Mouse (Mus musculus) heart, adult 9 months (tissue): ENCODE results near the gene Nxph1.

ENCODE experiments used
- DNase-seq, 2 experiments: peaks; one replicate each; pipeline ENCODE4 v3.0.0; 2022; ENCODE audit warnings: low spot score in 2 of 2

Gene Nxph1

DNA sequence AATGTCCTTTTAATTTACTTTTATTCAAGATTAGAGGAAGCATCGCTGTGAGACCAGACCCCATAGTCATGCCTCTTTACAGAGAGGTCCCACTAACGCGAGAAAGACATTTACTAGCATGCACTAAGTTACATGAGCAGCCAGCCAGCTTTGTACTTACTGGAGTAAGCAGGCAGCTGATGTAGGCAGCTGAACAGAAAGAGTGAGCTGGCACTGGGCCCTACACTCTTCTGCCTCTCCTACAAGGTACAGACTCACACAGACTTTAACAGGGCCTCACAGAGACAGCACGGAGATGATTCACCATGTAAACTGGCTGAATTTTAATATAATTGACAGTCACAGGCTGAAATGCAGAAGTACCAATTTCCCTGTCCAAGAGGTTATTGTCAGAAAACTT is 11.6 kb downstream of the Nxph1 start:
- DNase-seq: no peak

DNA sequence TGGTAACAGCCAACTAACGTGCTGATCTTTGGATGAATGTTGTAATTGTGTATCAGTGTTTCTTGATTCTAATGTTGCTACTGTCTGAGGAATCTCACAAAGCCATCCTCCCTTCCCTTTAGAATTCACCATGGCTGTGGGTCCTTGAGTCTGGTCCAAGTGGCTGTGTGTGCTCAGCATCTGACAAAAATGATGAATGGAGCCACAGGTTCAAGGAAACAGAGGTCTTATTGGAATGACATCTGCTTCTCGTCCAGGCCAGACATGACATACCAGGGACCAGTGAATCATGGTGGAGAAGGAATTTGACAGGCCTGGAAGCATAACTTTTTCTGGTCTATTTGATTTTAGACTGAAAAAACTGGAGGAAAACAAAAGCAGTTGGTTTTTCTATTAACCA is 22.3 kb downstream of the Nxph1 start:
- DNase-seq: no peak

- DNase-seq: no peak
These were observed 31.1 kb downstream of the Nxph1 start for GRCm38 (mm10) chr6:8979237-8979871.

DNA sequence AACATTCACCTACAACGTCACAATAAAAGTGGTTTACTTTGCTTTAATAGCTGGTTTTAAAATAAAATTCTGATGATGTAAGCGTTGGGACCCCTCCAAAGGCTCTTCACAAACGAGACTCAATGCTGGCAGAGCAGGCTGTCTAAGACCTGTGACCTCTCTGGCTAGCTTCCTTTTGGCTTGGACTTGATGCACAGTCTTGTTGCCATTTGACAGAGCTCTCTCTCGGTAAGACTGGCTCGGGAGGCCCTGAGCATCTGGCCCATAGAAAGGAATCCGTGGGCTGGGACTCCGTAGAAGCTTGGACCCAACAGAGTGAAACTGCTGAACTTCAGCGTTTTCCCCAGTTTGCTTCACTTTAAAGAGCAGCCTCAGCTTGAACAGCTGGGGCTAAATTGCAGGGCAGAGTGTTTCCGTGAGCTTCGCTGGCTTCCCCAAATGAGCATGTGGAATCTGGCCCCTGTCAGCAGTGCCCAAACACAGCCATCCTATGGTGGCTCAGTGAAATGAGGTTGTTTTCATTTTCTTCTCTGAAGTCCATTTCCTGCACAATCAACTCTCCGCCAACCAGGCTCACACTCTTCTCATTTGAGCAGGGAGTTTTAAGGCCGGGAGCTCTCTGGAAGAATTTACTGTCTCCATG is 48.2 kb downstream of the Nxph1 start:
- peak; percentile 47 to 48 for DNase-seq

GRCm38 (mm10) chr6:8997326-8997725 is 49.1 kb downstream of the Nxph1 start:
- DNase-seq: no peak

DNA sequence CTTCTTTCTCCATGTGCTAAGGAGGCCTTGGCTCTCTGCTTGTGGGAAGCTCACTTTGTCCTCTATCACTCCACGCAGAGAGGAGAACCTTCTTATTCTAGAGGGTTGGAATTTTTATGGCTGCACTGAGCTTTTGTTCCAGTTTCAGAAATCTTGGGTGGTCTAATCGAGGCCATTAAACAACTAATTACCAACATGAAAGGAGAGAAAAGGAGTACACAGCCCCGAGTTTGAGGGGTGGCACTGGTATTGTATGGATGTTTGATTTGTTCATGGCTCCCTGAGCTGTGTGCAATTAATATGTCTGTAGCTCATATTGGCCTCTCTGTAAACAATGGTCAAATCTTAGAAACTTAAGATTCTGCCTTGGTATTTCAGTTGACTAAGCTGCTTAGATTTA is 54.5 kb downstream of the Nxph1 start:
- DNase-seq: no peak

GRCm38 (mm10) chr6:9026631-9027030 is 78.4 kb downstream of the Nxph1 start:
- DNase-seq: no peak

DNA sequence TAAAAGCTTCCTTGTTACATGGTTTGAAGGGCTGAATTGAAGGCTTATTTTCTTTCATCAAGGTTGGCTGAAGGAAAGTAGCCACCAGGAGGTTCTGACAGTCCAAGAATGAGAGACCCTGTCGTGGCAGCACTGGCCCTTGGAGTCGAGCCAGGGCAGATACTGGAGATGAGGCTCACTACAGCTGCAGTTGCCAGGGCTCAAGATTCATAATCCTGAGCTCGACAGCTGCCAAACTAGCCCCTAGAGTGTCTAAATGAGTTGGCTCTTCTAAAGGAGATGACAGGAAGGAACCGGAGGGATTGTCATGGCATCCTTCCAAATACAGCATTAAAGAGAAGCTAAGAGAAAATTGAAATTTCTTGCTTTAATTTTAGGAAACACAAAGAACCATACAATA is 78.9 kb downstream of the Nxph1 start:
- DNase-seq: no peak

GRCm38 (mm10) chr6:9028501-9028900 is 80.3 kb downstream of the Nxph1 start:
- no peak for DNase-seq

DNA sequence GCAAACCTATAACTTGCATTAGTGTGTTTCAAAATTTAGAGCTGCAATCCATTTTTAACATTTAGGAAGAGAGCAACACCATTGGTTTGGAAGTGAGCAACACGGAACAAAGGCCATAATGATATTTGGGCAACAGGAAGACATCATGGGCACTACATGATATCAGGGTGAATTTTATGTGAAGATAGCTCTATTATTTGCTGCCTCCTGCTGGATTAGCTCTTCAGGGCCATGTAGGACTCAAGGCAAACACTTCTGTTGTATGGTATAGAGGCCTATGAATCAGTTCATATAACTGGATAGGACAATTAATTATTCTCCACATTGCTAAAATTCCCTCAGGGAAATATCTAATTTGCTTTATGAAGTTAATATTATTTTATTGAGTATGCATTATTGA is 91.1 kb downstream of the Nxph1 start:
- no peak for DNase-seq

DNA sequence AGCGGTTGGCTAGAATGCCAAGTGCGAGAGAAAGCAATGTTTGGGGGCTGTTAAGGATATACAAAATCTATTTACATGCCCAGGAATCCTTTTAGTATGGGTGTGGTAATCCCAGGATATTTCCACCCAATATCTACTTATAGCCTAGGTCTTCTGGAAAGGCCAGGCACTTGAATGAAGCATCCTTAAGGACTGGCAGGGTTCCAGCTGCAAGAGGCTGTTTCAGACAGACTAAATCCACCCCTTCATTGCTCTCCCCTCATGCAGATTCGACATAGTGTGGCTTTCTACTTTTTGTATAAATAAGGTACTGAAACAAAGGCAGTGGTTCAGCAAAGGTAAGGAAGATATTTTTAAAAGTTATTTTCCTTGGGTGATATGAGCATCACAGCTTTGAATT is 92.8 kb downstream of the Nxph1 start:
- DNase-seq: no peak

DNA sequence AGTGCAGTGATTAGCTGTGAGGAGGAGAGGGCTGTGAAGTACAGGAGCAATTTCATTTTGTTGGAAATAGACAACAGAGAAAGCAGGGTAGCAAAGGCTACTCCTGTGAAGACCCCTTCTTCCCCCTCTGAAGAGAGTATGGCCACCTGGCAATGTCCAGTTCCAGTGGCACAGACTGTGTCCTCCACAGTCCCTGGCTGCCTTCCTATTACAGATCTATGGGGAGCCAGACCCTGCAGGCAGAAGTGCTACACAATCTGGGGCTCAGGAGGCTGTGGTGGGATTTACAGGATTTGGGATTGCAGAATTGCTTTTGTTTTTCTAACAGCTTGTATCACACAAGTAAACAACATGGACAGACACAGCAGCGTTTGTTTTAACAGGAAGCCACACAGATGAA is 94.2 kb downstream of the Nxph1 start:
- DNase-seq: no peak

DNA sequence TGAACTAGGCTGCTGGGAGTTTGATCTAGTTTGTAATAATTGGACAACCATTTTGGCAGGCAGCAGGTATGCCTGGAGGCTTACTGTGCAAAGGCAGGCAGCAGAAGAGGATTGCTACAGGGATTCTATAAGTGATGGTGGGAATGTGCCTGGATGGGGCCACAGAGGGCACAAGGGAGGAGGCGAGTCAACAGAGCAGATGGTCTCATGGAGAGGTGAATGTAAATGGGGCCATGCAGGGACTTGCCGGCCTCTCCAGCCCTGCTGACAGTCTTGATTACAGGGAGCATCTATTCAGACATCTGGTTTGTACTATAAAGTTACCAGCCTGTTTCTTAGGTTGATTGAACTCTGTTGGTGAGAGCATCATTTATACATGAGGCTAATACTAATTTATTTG is 98.6 kb downstream of the Nxph1 start:
- no peak for DNase-seq

DNA sequence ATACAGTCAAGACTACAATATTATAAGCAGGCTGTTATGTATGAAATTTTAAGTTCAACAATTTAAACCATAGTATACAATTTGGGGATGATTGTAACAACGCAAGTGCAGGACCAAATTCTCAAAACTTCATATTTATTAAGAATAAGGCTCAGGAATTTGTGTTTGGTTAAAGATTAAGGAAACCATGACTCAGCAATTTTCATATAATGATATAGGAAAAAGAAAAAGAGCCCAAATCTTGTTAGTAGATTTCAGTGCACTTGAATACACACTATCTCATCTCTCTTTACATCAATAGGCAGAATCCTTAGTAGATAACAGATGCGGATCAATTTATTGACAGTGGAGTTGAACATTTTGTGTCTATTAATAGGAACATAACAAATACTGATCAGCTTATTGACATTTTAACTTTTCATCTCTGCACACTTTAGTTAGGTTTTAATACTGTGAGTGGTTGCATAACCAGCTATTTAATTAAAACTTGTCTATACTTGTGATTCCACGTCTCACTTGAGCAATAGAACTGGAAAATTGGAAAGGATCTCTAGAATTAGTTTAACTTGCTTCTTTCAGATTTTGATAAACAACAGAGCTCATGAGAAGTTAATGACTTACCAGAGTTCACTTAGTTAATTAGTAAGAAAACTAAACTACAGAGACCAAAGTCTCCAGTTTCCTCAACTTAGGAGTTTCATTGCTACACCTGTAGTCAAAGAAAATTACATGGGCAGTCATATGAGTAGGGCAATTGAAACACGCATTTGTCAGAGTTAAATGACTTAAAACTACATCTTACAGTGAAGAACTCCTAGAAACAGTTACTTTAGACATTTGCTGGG is 113.3 kb downstream of the Nxph1 start:
- no peak for DNase-seq

GRCm38 (mm10) chr6:9066435-9066834 is 118.2 kb downstream of the Nxph1 start:
- DNase-seq: no peak

DNA sequence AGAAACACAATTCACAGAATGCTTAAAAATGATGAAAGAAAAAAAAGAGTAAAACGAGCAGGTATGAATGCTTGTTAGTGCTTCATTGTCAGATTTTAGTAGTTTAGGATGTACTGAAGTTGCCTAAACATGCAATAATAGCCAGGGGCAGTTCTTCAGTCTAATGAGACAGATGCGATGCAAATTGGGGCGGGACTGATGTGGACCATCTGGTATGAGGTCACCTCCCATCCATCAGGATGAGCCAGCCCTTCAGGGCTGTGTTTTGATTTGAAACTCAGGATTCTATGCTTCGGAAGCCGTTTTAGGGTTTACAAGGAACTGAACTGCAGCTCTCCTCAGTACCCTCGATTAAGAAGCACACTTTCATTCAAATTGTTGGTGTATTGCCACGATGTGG is 121.7 kb downstream of the Nxph1 start:
- no peak for DNase-seq

DNA sequence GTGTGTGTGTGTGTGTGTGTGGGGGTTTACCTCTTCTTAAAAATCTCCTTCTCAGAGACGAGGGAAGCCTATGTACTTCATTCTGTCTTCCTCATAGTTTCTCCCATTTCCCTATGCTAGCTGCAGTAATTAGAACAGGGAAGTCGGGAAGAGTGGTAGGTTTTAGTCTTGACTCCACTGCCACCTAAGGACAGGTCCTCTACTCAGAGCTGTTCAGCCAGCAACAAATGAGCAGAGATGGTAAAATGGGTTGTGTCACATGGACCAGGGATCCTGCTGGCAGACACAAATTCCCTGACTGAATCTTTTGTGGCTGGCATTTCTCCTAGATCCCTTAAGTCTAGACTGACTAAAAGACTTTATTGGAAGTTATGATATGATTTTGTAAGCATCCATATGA is 128.2 kb downstream of the Nxph1 start:
- no peak for DNase-seq

DNA sequence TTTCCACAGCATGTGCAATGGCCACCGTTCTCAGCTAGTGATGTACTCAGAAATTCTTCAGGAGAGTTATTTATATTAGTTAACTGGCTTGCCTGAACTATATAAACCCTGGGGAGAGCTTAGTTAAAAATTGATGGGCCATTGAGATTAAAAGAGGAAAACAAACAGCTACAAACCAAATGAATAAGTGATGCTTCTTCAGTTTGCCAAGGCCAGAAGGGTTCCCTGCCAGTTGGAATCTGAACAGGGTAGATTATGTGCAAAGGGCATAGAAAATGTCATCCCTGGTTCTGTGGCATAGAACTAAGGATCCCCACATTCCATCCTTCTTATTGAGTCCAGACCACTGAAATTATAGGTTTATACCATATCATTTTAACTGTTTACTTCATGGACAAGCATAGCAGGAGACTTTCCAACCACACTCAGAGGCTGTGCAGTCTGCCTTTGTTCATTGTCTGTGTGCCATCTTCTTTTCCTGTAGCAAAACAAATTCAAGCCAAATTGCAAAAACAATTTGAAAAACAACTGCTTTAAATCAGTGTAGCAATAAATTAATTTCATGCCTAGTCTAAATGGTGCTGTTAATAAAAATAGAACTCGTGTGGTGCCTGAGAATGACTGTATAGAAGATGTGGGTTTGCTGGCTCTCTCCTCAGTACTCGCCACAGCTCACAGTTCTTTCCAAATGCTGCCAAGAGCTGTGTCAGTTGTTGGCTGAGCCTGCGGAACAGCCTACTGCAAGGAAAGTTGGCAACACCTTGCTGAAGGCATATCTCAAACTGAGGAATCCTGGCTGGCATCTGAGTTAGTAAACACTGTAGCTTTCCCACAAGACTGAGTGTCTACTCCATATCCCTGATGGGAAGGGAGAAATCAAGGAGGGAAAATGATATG is 129.8 kb downstream of the Nxph1 start:
- DNase-seq: peak in 1 of 2 experiments; percentile 1

- no peak for DNase-seq
These were observed 135.6 kb downstream of the Nxph1 start for GRCm38 (mm10) chr6:9083851-9084250.

DNA sequence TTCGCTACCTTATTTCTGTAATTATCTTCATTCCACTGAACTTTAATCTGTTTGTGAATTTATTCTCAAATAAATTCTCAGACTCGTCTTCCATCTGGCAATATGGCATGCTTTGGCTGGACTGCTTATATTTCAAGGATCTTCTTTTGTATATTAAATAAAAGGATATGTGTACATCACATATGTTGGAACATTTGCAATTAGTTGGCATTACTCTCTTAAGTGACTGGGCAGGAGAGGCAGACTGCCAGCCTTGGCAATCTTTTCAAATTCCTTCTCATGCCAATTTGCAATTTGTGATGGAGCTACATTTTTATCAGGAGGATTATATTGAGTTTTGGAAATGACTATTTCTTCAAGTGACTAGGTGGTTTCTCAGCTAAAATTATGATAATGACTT is 149.1 kb downstream of the Nxph1 start:
- no peak for DNase-seq

DNA sequence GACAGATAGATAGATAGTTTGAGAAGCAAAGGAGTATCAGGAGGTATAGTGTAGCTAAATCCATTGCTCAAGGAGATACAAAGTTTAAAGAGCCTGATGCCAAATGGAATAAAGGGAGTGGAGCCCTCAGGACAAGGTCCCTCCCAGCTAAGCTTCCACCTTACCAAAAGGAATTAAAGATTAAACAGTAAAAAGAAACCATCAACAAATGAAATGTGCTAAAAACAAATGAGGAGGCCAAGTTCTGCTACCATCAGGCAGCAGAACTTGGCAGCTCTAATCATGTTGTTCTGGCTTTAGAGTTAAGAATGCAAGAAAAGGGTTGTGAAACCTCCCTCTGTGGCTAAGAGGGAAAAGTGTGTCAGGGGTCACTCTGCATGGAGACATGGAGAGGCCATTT is 159.1 kb downstream of the Nxph1 start:
- DNase-seq: no peak

DNA sequence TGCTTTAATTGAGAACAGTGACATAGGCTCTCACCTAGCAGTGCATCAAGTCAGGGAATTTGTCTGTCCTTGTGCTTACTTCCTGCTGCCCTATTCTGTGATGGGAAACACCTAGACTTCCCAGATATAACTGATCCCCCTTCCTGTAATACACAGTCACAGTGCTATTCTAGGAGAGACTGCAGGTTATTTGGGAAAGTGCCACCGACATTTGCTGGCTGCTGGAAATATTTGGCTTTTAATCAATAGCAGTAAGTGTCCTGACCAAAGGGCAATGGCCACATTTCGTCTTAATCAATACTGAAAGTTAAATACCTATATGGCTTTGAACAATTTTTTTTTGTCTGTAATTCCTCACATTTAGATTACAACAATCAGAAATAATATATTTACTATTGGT is 170.9 kb downstream of the Nxph1 start:
- no peak for DNase-seq
